Mouse (Mus musculus): ENCODE measurements around the gene Pgm2l1.

Gene Pgm2l1

GRCm38 (mm10) chr7:100295745-100296144 lies 68.6 kb downstream of the Pgm2l1 start:
- DNase-seq (ENCODE audit: low spot score in 2 of 2), result no peak

- DNase-seq (ENCODE audit: low spot score in 2 of 2), result no peak
Measured at GRCm38 (mm10) chr7:100296699-100297098, 69.5 kb downstream of the Pgm2l1 start.

- no peak for DNase-seq (ENCODE audit: low spot score in 2 of 2)
Measured at GRCm38 (mm10) chr7:100298861-100299510, 71.8 kb downstream of the Pgm2l1 start.

GRCm38 (mm10) chr7:100301390-100301789 lies 74.2 kb downstream of the Pgm2l1 start:
- DNase-seq (ENCODE audit: low spot score in 2 of 2), result no peak

GRCm38 (mm10) chr7:100302316-100302715 lies 75.1 kb downstream of the Pgm2l1 start:
- no peak for DNase-seq (ENCODE audit: low spot score in 2 of 2)

GRCm38 (mm10) chr7:100305894-100306293 lies 78.7 kb downstream of the Pgm2l1 start:
- no peak for DNase-seq (ENCODE audit: low spot score in 2 of 2)

GRCm38 (mm10) chr7:100307872-100308653 lies 80.9 kb downstream of the Pgm2l1 start:
- DNase-seq (ENCODE audit: low spot score in 2 of 2), result no peak

GRCm38 (mm10) chr7:100309216-100309615 lies 82.0 kb downstream of the Pgm2l1 start:
- no peak for DNase-seq (ENCODE audit: low spot score in 2 of 2)

GRCm38 (mm10) chr7:100309679-100310078 lies 82.5 kb downstream of the Pgm2l1 start:
- no peak for DNase-seq (ENCODE audit: low spot score in 2 of 2)

- DNase-seq (ENCODE audit: low spot score in 2 of 2), result no peak
Measured at GRCm38 (mm10) chr7:100310290-100310689, 83.1 kb downstream of the Pgm2l1 start.

GRCm38 (mm10) chr7:100312716-100313115 lies 85.5 kb downstream of the Pgm2l1 start:
- DNase-seq (ENCODE audit: low spot score in 2 of 2), result no peak

- DNase-seq (ENCODE audit: low spot score in 2 of 2), result no peak
Measured at GRCm38 (mm10) chr7:100316924-100317323, 89.7 kb downstream of the Pgm2l1 start.

- no peak for DNase-seq (ENCODE audit: low spot score in 2 of 2)
Measured at GRCm38 (mm10) chr7:100317534-100317933, 90.3 kb downstream of the Pgm2l1 start.

GRCm38 (mm10) chr7:100323721-100324120 lies 96.5 kb downstream of the Pgm2l1 start:
- no peak for DNase-seq (ENCODE audit: low spot score in 2 of 2)

- DNase-seq (ENCODE audit: low spot score in 2 of 2), result peak; percentile 48 to 50
Measured at GRCm38 (mm10) chr7:100325482-100325881, 98.3 kb downstream of the Pgm2l1 start.

- no peak for DNase-seq (ENCODE audit: low spot score in 2 of 2)
Measured at GRCm38 (mm10) chr7:100327514-100327913, 100.3 kb downstream of the Pgm2l1 start.
